In the genomic region with DNA sequence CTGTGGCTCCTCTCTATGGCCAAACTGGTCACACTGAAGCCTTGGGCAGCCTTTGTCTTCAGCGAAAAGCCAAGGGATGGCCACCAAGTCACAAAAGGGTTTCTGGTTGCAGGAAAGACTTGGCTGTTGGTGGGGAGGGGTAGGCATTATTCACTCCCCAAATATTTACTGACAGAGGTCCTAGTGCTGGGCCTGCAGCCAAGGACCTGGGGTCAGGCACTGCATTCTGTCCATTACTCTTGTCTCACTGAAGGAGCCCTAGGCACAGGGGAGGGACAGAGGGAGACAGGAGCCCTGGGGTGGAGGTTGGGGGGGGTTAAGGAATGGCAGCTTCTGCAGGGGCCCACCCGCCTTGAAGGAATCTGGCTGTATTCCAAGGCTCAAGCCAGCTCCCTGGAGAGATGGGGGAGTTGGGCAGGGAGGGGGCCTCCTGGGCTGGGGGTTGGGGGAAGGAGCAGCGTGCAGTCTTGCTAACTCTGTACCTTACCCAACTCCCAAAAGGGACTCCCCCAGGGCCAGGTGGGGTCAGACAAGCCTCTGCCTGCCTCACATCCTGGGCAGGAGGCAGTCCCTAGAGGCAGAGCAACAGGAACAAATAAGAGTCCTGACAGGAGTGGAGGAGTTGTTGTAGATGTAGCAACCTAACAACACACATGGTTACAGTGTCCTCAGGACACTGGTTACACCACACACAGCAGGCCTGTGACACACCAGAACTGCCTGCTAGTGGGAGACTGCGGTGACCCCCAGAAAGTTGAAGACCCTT, we compare ENCODE assay signal across 11 mouse cellular contexts. TPM values are rescaled to one million over a fixed set of nuclear protein-coding genes. Genes with fewer than 3 reads are reported as not detected.
DNase-seq lines count a peak whose midpoint lies in the region; ATAC-seq lines count a peak whose summit lies in the region.
"Had no signal": no experiment of that assay in that cellular context is flagged by ENCODE, and none has a peak within 500 bp of the region (broad histone marks: within the 10 kb centered on the region; RNA-seq: fewer than 3 reads in every experiment).

No protein-coding gene starts in this region.

- H3K27ac ChIP-seq in intestine, embryonic 15.5 days: peak overlapping the region; percentile 45
- H3K27ac ChIP-seq: layer of hippocampus, adult 2 months had no signal

- no peaks in the 10 kb centered on the region for H3K27me3 ChIP-seq in intestine, embryonic 15.5 days (replicated peaks)

- H3K4me3 ChIP-seq in intestine, embryonic 15.5 days (replicated peaks): no peak overlapping the region
- H3K4me3 ChIP-seq: layer of hippocampus, adult 2 months had no signal

- ATAC-seq in intestine, embryonic 15.5 days: peak; percentile 84
- no peak for ATAC-seq in frontal cortex, adult (ENCODE audit: low TSS enrichment)

- H3K9ac ChIP-seq in intestine, embryonic 15.5 days: no peak overlapping the region

- H3K4me2 ChIP-seq in intestine, embryonic 15.5 days (replicated peaks): no peak overlapping the region

- peaks cover 35% of the 10 kb centered on the region for H3K4me1 ChIP-seq in intestine, embryonic 15.5 days (replicated peaks)

- 34% methylated on average over 4 of the region's 4 CpGs for WGBS in intestine, embryonic 15.5 days

- H3K9me3 ChIP-seq in intestine, embryonic 15.5 days: no peaks in the 10 kb centered on the region

- no peaks in the 10 kb centered on the region for H3K36me3 ChIP-seq in intestine, embryonic 15.5 days

- peak; percentile 32 for DNase-seq in embryo, embryonic 11 days
- no peak for DNase-seq in embryo, embryonic 10 days (ENCODE audit: low spot score)
- DNase-seq in kidney, postnatal 10 days: peak; percentile 72
- no peak for DNase-seq in kidney, adult 8-10 months
- DNase-seq in lung, postnatal 10 days: peak; percentile 67
- no peak for DNase-seq in urinary bladder, postnatal 25 days (ENCODE audit: low spot score)

RNA-seq across cellular contexts. Expression of a gene that starts 20.2 kb away (rescaled TPM):
- 32.8 and 35.6 TPM in 2 replicates for polyA plus RNA-seq in intestine, embryonic 15.5 days (2015; fragmentation: Nextera tagmentation; extraction: Ambion mirVana)

RNA-seq across cellular contexts. Expression of a gene that starts 23.1 kb away (rescaled TPM):
- 0.60 and 0.88 TPM in 2 replicates for polyA plus RNA-seq in intestine, embryonic 15.5 days (2015; fragmentation: Nextera tagmentation; extraction: Ambion mirVana)
- polyA plus RNA-seq: frontal cortex, adult 2 months; midbrain, postnatal 0 days had no signal

RNA-seq across cellular contexts. Expression of a gene that starts 49.3 kb away (rescaled TPM):
- polyA plus RNA-seq in intestine, embryonic 15.5 days (2015; fragmentation: Nextera tagmentation; extraction: Ambion mirVana): 0.10 and 0.16 TPM in 2 replicates
- polyA plus RNA-seq: frontal cortex, adult 2 months had no signal

RNA-seq across cellular contexts. Expression of a gene that starts 55.6 kb away (rescaled TPM):
- 30.8 and 31.2 TPM in 2 replicates for polyA plus RNA-seq in intestine, embryonic 15.5 days (2015; fragmentation: Nextera tagmentation; extraction: Ambion mirVana)

Comparison
In these comparisons a context has a peak if more than half of its experiments do, and no peak if none do; other contexts are left out.
1. DNase-seq: peak in embryo, embryonic 11 days (single experiment), kidney, postnatal 10 days (single experiment) and lung, postnatal 10 days (single experiment); none in embryo, embryonic 10 days (single experiment), kidney, adult 8-10 months (0 of 2) and urinary bladder, postnatal 25 days (single experiment).